In genomic region chrX:153723110-153723916, GRCm38 (mm10) we compare ENCODE assay signal across 8 mouse cellular contexts. TPM values are rescaled to one million over a fixed set of nuclear protein-coding genes. Genes with fewer than 3 reads are reported as not detected.
DNase-seq lines count a peak whose midpoint lies in the region; ATAC-seq and TF ChIP-seq lines count a peak whose summit lies in the region.

Gene Nbdy (plus strand): TSS chrX:153723590.

- peak within 1 kb of the TSS; percentile 100 for H3K4me3 ChIP-seq in ES-Bruce4 (ENCODE audit: low read depth, low read length)
- peak within 1 kb of the TSS; percentile 51 for H3K4me3 ChIP-seq in forebrain, embryonic 13.5 days
- H3K4me3 ChIP-seq in heart, embryonic 16.5 days (ENCODE audit: low read length) = peak within 1 kb of the TSS; percentile 70
- H3K4me3 ChIP-seq in liver, embryonic 12.5 days = peak within 1 kb of the TSS; percentile 62
- H3K4me3 ChIP-seq in myocyte = peak within 1 kb of the TSS; percentile 52

- peak; percentile 90 for ATAC-seq in forebrain, embryonic 13.5 days
- ATAC-seq in heart, embryonic 16.5 days (replicated peaks; ENCODE audit: extremely low read depth, insufficient read depth, low FRiP score) = peak; percentile 94
- peak; percentile 90 for ATAC-seq in liver, embryonic 12.5 days

- peak; percentile 41 for DNase-seq in c-Kit-positive CD71-positive TER-119-positive erythroid progenitor cells, embryonic 14.5 days (ENCODE audit: low spot score)
- DNase-seq in kidney, postnatal 25 days = peak; percentile 56 to 78
- peak; percentile 19 for DNase-seq in splenic B cell, adult 2 months (ENCODE audit: low read depth, low spot score)

- H3K27me3 ChIP-seq in ES-Bruce4 (ENCODE audit: control insufficient read depth, insufficient read depth, low read length, poor library complexity, severe bottlenecking) = no peaks in the 10 kb centered on the region
- no peaks in the 10 kb centered on the region for H3K27me3 ChIP-seq in forebrain, embryonic 13.5 days
- H3K27me3 ChIP-seq in heart, embryonic 16.5 days (ENCODE audit: control insufficient read depth, insufficient read depth, low read length) = no peaks in the 10 kb centered on the region
- H3K27me3 ChIP-seq in liver, embryonic 12.5 days (replicated peaks) = no peaks in the 10 kb centered on the region
- H3K27me3 ChIP-seq in myocyte (ENCODE audit: control insufficient read depth, insufficient read depth, insufficient read length) = no peaks in the 10 kb centered on the region
- no peaks in the 10 kb centered on the region for H3K27me3 ChIP-seq in splenic B cell, adult 2 months (ENCODE audit: control insufficient read depth, insufficient read depth, low read length, poor library complexity, severe bottlenecking)

- no peaks in the 10 kb centered on the region for H3K4me1 ChIP-seq in ES-Bruce4 (ENCODE audit: control insufficient read depth, insufficient read depth, low read length)
- peaks cover 4% of the 10 kb centered on the region; the same call in 1 of the 2 replicates for H3K4me1 ChIP-seq in forebrain, embryonic 13.5 days
- no peaks in the 10 kb centered on the region for H3K4me1 ChIP-seq in heart, embryonic 16.5 days (ENCODE audit: control insufficient read depth, insufficient read depth, low read length)
- H3K4me1 ChIP-seq in liver, embryonic 12.5 days = no peaks in the 10 kb centered on the region

- TF ChIP-seq EP300 in ES-Bruce4 (IDR thresholded peaks at IDR 0.05; ENCODE audit: insufficient read depth, low read depth, low read length) = no peak

- H3K27ac ChIP-seq in ES-Bruce4 (ENCODE audit: insufficient read depth, low read length) = peak within 1 kb of the TSS; percentile 83
- peak within 1 kb of the TSS; percentile 79 for H3K27ac ChIP-seq in forebrain, embryonic 13.5 days
- H3K27ac ChIP-seq in heart, embryonic 16.5 days (ENCODE audit: low read length) = peak within 1 kb of the TSS; percentile 78
- H3K27ac ChIP-seq in liver, embryonic 12.5 days = 0 out of 2 replicates have a peak within 1 kb of the TSS, but pooled peaks have one; percentile 20

- WGBS in forebrain, embryonic 13.5 days = 9% methylated on average over 32 of the region's 32 CpGs
- WGBS in heart, embryonic 16.5 days = 9% methylated on average over 32 of the region's 32 CpGs
- WGBS in liver, embryonic 12.5 days (ENCODE audit: insufficient replicate concordance) = 4% methylated on average over 32 of the region's 32 CpGs

- no peak for TF ChIP-seq CTCF in ES-Bruce4 (IDR thresholded peaks at IDR 0.05; ENCODE audit: low read depth, low read length)

- H3K4me2 ChIP-seq in forebrain, embryonic 13.5 days = peak within 1 kb of the TSS; percentile 57
- peak within 1 kb of the TSS; percentile 63 for H3K4me2 ChIP-seq in heart, embryonic 16.5 days (ENCODE audit: low read depth, low read length)
- peak within 1 kb of the TSS; percentile 58 for H3K4me2 ChIP-seq in liver, embryonic 12.5 days
- H3K4me2 ChIP-seq in myocyte (ENCODE audit: low read depth) = peak within 1 kb of the TSS; percentile 83

- H3K9ac ChIP-seq in ES-Bruce4 (ENCODE audit: low read depth, poor library complexity, severe bottlenecking) = peak within 1 kb of the TSS; percentile 94
- peak within 1 kb of the TSS; percentile 72 for H3K9ac ChIP-seq in forebrain, embryonic 13.5 days
- peak within 1 kb of the TSS; percentile 78 for H3K9ac ChIP-seq in heart, embryonic 16.5 days (ENCODE audit: low read length)
- peak within 1 kb of the TSS; percentile 63 for H3K9ac ChIP-seq in liver, embryonic 12.5 days

- peaks cover 20% of the 10 kb centered on the region for H3K79me2 ChIP-seq in myocyte (ENCODE audit: control insufficient read depth, insufficient read depth)

- TF ChIP-seq POLR2A in ES-Bruce4 (IDR thresholded peaks at IDR 0.05; ENCODE audit: insufficient read depth, low read length) = no peak
- peak; percentile 55 for TF ChIP-seq POLR2A in myocyte (IDR thresholded peaks at IDR 0.05; ENCODE audit: insufficient read length, low read depth)

- no peaks in the 10 kb centered on the region for H3K9me3 ChIP-seq in ES-Bruce4 (replicated peaks; ENCODE audit: control insufficient read depth, insufficient read depth, low read length, poor library complexity, severe bottlenecking)
- no peaks in the 10 kb centered on the region for H3K9me3 ChIP-seq in forebrain, embryonic 13.5 days (replicated peaks)
- H3K9me3 ChIP-seq in heart, embryonic 16.5 days (replicated peaks; ENCODE audit: control insufficient read depth, low read length) = no peaks in the 10 kb centered on the region
- H3K9me3 ChIP-seq in liver, embryonic 12.5 days (replicated peaks) = no peaks in the 10 kb centered on the region

- H3ac ChIP-seq in myocyte (ENCODE audit: control insufficient read depth, insufficient read length) = no peak within 1 kb of the TSS

- H3K36me3 ChIP-seq in ES-Bruce4 (ENCODE audit: control insufficient read depth, insufficient read depth, low read length, poor library complexity, severe bottlenecking) (peaks cover 2% of the 10 kb centered on the region; the same call in 1 of the 2 replicates), myocyte (ENCODE audit: control insufficient read depth, insufficient read depth) (peaks cover 3% of the 10 kb centered on the region)
- no peaks in the 10 kb centered on the region for H3K36me3 ChIP-seq in forebrain, embryonic 13.5 days (ENCODE audit: poor library complexity, severe bottlenecking)
- H3K36me3 ChIP-seq in heart, embryonic 16.5 days (ENCODE audit: control insufficient read depth, insufficient read depth) = no peaks in the 10 kb centered on the region
- H3K36me3 ChIP-seq in liver, embryonic 12.5 days = no peaks in the 10 kb centered on the region
- no peaks in the 10 kb centered on the region for H3K36me3 ChIP-seq in splenic B cell, adult 2 months (ENCODE audit: control insufficient read depth, insufficient read depth, low read length, poor library complexity, severe bottlenecking)

TF ChIP-seq in myocyte, 11 proteins besides CTCF, POLR2A, EP300 and RAD21:
- TF ChIP-seq TCF12 (IDR thresholded peaks at IDR 0.05; ENCODE audit: insufficient read depth, poor library complexity, severe bottlenecking) = no peak
- TF ChIP-seq CEBPB (IDR thresholded peaks at IDR 0.05; ENCODE audit: insufficient read depth, poor library complexity, severe bottlenecking) = no peak
- no peak for TF ChIP-seq MAX (IDR thresholded peaks at IDR 0.05; ENCODE audit: low read depth)
- TF ChIP-seq MYOG (IDR thresholded peaks at IDR 0.05; ENCODE audit: control insufficient read depth in 1 of 3, insufficient read depth in 1 of 3, insufficient read length in 2 of 3, low read depth in 2 of 3) = no peak
- TF ChIP-seq SRF (IDR thresholded peaks at IDR 0.05; ENCODE audit: control insufficient read depth, insufficient read length, low read depth) = no peak
- no peak for TF ChIP-seq E2F4 (IDR thresholded peaks at IDR 0.05; ENCODE audit: insufficient read depth)
- TF ChIP-seq REST (IDR thresholded peaks at IDR 0.05; ENCODE audit: insufficient read depth, insufficient read length) = no peak
- TF ChIP-seq POLR2AphosphoS2 (IDR thresholded peaks at IDR 0.05; ENCODE audit: insufficient read length, low read depth) = no peak
- TF ChIP-seq USF1 (IDR thresholded peaks at IDR 0.05; ENCODE audit: low read depth) = no peak
- TF ChIP-seq MYOD1 (IDR thresholded peaks at IDR 0.05; ENCODE audit: control insufficient read depth in 1 of 3, insufficient read length in 2 of 3, low read depth in 2 of 3) = no peak
- TF ChIP-seq TCF3 (IDR thresholded peaks at IDR 0.05; ENCODE audit: insufficient read length, low read depth) = no peak

RNA-seq across cellular contexts. Expression of gene Nbdy, which starts in this region (rescaled TPM):
- polyA plus RNA-seq in ES-Bruce4 (2011; ENCODE audit: insufficient read depth, insufficient read length, low read depth, missing spikeins) = 31.0 and 37.3 TPM in 2 replicates
- polyA plus RNA-seq in forebrain, embryonic 13.5 days (2015; fragmentation: Nextera tagmentation; extraction: Ambion mirVana) = 104 TPM in 2 replicates
- polyA plus RNA-seq in heart, embryonic 16.5 days (2015; fragmentation: Nextera tagmentation; extraction: Ambion mirVana) = 70.4 and 72.0 TPM in 2 replicates
- 24.5 and 26.5 TPM in 2 replicates for polyA plus RNA-seq in liver, embryonic 12.5 days (2016; fragmentation: Nextera tagmentation; extraction: Ambion mirVana)
- polyA plus RNA-seq in myocyte (2012; fragmentation: generic; extraction: Trizol) = 51.1 TPM

Comparison
In these comparisons a context has a peak if more than half of its experiments do, and no peak if none do; other contexts are left out.
1. Peak in every context shown above with its lines: DNase-seq, ATAC-seq, H3K4me3 ChIP-seq and H3K27ac ChIP-seq.
2. H3K27ac ChIP-seq: peak in every context shown above with its lines; median percentile 83 in ES-Bruce4; 79 in forebrain, embryonic 13.5 days; 78 in heart, embryonic 16.5 days; 20 in liver, embryonic 12.5 days.